Mouse (Mus musculus) midbrain, embryonic 13.5 days (tissue): ENCODE measurements around the gene Zmpste24. TPM values are rescaled to one million over a fixed set of nuclear protein-coding genes. Genes with fewer than 3 reads are reported as not detected.

ENCODE experiments used
- ATAC-seq: fragments of 200-750 bp; cut with Nextera tagmentation; 2 replicates; pipeline ENCODE4 v1.8.0; 2017; ENCODE audit warnings: mild to moderate bottlenecking, moderate TSS enrichment, moderate library complexity
- H3K27ac ChIP-seq: fragments of 300-500 bp; sonication (generic); 2 replicates; pipeline ENCODE4 v1.5.1; 2015; ENCODE audit warnings: inconsistent platforms, mild to moderate bottlenecking, moderate library complexity
- H3K27me3 ChIP-seq: fragments of 300-500 bp; sonication (generic); 2 replicates; pipeline ENCODE4 v1.6.1; 2015; ENCODE audit warnings: mild to moderate bottlenecking, inconsistent platforms
- H3K36me3 ChIP-seq: fragments of 300-500 bp; sonication (generic); 2 replicates; pipeline ENCODE4 v1.6.1; 2015; ENCODE audit warnings: mild to moderate bottlenecking, inconsistent platforms
- H3K4me1 ChIP-seq: fragments of 300-500 bp; sonication (generic); replicated peaks from 2 replicates; pipeline ENCODE4 v1.6.1; 2015; ENCODE audit warnings: inconsistent platforms
- H3K4me2 ChIP-seq: fragments of 300-500 bp; sonication (generic); replicated peaks from 2 replicates; pipeline ENCODE4 v1.6.1; 2015; ENCODE audit warnings: moderate library complexity, mild to moderate bottlenecking, inconsistent platforms
- H3K4me3 ChIP-seq: fragments of 300-500 bp; sonication (generic); replicated peaks from 2 replicates; pipeline ENCODE4 v1.5.1; 2015; ENCODE audit warnings: mild to moderate bottlenecking, inconsistent platforms
- H3K9ac ChIP-seq: fragments of 300-500 bp; sonication (generic); replicated peaks from 2 replicates; pipeline ENCODE4 v1.6.1; 2015; ENCODE audit warnings: mild to moderate bottlenecking, inconsistent platforms
- H3K9me3 ChIP-seq: fragments of 300-500 bp; sonication (generic); 2 replicates; pipeline ENCODE4 v1.6.1; 2016; ENCODE audit warnings: mild to moderate bottlenecking, inconsistent platforms
- WGBS: fragments of 180-500 bp; shearing (Covaris S2); methylation state at CpG from one replicate; pipeline ENCODE4 v1.1.7; 2015; 5-methylcytosine and 5-hydroxymethylcytosine counted together
- polyA plus RNA-seq: library from polyadenylated mRNA; unstranded; fragments of >200 nt; fragmentation: Nextera tagmentation; extraction: Ambion mirVana; gene quantifications from 2 replicates; pipeline ENCODE4 v1.2.1, GENCODE M21; 2015

Zmpste24 gene
- polyA plus RNA-seq, 1 experiment from 2014 or later = 27.1 TPM

DNA sequence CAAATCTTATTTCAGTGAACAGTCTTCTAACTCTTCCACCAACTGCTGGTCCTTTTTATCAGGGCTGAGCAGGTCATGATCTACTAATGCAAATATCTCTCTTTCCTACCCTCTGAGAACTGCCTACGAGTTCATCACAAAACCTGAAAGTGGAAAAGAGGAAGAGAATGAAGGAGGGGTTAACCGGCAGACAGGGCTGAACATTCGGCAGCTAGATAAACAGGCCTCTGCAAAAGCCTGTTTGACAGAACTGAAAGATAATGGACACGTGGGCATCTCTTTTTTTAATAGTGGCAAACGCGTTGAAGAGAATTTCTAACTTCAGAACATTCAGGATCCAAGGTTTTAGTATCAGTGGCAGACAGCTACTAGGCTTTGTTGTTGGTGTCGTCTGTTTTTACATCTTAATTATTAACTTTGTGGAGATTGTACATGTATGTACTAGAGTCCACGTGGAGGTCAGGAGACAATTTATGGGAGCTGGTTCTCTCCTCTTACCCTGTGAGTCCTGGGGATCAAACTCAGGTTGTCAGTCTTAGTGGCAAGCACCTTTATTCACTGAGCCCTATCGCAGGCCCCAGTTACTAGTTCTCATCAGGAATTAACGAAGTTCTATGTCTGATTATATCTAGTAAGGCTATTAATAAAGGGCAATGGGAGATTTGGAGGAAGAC, 83.3 kb downstream of the Zmpste24 start:
- Histone ChIP-seq H3K9ac (no peak overlapping the region), H3K4me1 (peaks cover 25% of the 10 kb centered on the region), H3K4me3 (peak overlapping the region; percentile 72; the same call in 1 of the 2 replicates), H3K27ac (no peak overlapping the region), H3K4me2 (peak overlapping the region; percentile 93), H3K9me3 (no peaks in the 10 kb centered on the region), H3K27me3 (no peaks in the 10 kb centered on the region), H3K36me3 (no peaks in the 10 kb centered on the region)
- 88% methylated on average over 10 of the region's 10 CpGs for WGBS
- ATAC-seq = no peak

GRCm38 (mm10) chr4:121010770-121011549, 87.1 kb downstream of the Zmpste24 start:
- Histone ChIP-seq H3K9me3 (no peaks in the 10 kb centered on the region), H3K27me3 (no peaks in the 10 kb centered on the region), H3K4me1 (peaks cover 20% of the 10 kb centered on the region), H3K4me3 (no peak overlapping the region), H3K27ac (no peak overlapping the region), H3K36me3 (no peaks in the 10 kb centered on the region), H3K4me2 (no peak overlapping the region), H3K9ac (no peak overlapping the region)
- WGBS = 90% methylated on average over 11 of the region's 11 CpGs
- ATAC-seq = no peak

Other genes with a start within 250 kb of the Zmpste24 start
- 9.8 and 11.0 TPM in 2 replicates for gene Rims3, start 243.4 kb downstream of the Zmpste24 start, polyA plus RNA-seq
- 39.2 and 44.5 TPM in 2 replicates for gene Exo5, start 173.2 kb downstream of the Zmpste24 start, polyA plus RNA-seq
- gene Zfp69, start 146.5 kb downstream of the Zmpste24 start, polyA plus RNA-seq = 8.8 and 9.4 TPM in 2 replicates
- gene Smap2, start 81.0 kb downstream of the Zmpste24 start, polyA plus RNA-seq = 30.9 and 34.2 TPM in 2 replicates
- 6.1 and 8.3 TPM in 2 replicates for gene Col9a2, start 58.9 kb downstream of the Zmpste24 start, polyA plus RNA-seq
- gene Tmco2, start 11.0 kb upstream of the Zmpste24 start, polyA plus RNA-seq = not detected in 2 replicates
- 33.4 and 35.6 TPM in 2 replicates for gene Rlf, start 116.8 kb upstream of the Zmpste24 start, polyA plus RNA-seq
- not detected in 2 replicates for gene Gm12888, start 226.7 kb upstream of the Zmpste24 start, polyA plus RNA-seq